Mouse (Mus musculus): ENCODE measurements around the gene Kctd4.

- no peak for TF ChIP-seq EP300 (IDR thresholded peaks at IDR 0.05; ENCODE audit: low read length)
- TF ChIP-seq IRF4 (IDR thresholded peaks at IDR 0.05; ENCODE audit: low read depth, low read length), result no peak
- no peak for TF ChIP-seq USF2 (conservative IDR thresholded peaks at IDR 0.05; ENCODE audit: low read depth, low read length)
Observed at GRCm38 (mm10) chr14:75912665-75913064, 42.1 kb upstream of the Kctd4 start.
